Mouse (Mus musculus): Measurements from ENCODE around the gene Mad2l1bp.

Mad2l1bp gene

DNA sequence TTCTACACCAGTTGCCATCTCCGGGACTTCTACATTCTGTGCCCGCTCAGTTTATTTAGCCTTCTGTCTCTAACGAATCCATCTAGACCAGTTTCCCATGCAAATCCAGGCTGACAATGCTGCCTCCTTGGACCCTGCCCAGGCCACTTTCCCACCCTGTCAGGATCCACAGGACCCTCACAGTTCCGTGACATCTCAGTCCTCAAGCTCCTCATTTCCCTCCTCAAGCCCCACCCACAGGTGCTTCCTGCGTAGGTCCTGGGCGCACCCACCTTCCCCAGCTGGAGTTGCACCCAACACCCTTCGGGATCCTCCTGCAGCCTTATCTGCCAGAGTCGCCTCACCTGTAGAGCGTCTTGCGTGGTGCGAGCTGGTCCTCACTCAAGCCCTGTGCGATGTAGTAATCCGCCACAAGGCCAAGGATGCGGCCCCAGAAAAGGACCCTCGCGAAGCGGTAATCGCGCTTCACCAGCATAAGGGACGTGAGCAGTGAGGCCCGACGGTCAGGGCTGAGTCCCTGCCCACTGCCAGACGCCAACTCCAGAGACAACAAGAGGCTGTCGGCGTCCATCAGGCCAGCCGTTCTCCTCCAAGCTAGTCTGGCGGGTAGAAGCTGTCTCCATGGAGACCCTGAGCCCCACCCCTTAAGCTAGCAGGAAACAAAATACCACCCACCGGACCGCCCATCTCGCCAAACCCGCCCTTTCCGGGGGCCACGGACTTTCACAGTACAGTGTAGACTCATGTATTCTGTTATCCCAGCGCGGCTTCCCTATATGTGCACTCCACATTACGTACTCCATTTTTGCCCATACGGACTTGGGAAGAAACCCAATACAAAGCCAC is 9.6 kb downstream of the Mad2l1bp start, which contains the start of gene Rsph9:
TSS of gene Rsph9 (minus strand) at position 639 of the 846 bp plus-strand sequence.
- peak; percentile 84 for DNase-seq

DNA sequence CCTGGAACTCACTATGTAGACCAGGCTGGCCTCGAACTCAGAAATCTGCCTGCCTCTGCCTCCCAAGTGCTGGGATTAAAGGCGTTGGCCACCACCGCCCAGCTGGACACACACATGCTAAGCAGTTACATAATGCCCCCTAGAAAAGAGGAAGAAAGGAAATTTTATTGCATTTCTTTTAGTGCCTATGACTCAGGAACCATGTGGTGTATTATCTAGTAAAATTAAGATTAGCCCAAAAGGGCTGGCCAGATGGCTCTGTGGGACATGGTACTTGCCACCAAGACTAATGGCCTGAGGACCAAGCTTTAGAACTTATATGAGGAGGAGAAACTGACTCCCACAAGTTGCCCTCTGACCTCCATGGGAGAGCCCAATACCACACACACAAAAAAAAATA is 13.5 kb downstream of the Mad2l1bp start:
- DNase-seq, result no peak

DNA sequence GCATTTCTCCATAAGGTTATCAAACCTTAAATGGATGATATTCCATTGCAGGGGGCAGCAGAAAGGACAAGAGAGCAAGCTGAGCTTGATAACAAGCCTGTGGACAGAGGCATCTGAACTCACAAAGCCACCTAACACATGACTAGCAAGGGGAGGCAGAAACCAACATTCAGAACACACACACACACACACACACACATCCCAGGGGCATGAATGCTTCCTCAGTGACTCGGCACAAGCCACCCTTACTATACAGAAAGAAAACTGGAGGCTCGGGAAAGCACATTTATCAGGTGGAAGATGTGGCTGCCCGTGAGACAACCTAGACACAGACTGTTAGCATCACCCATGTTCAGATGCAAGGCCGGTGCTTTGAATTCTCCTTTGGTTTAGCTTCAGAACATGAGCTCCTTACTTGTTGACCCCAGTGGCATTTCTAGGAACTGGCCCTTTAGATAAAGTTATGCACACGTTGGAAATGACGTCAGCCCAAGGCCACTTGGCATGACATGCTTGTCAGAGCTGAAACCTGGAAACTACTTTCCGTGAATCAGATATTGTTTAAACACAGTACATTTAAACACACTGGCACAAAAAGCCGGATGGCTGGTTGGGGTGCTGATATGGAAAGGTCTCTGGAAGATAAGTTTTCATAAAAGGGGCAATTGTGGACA is 14.7 kb downstream of the Mad2l1bp start:
- DNase-seq, result no peak

DNA sequence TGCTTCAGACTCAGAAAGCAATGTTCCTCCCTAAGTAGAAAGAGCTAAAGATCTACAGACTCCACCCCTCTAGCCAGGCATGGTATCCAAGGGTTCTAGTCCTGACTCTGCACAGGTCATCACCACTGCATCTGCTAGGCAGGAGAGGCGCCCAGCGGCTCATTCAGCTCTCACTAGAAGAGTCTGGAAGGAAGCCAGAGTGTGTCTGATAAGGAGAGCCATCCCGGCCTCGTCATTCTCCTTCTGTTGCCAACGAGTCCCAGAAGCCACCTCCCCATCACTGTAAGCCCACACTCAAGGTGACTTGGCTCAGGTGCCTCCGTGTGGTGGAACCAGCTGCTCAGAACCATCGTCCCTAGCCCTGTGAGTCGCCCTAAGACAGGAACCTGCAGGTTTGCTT is 20.5 kb downstream of the Mad2l1bp start:
- no peak for DNase-seq

DNA sequence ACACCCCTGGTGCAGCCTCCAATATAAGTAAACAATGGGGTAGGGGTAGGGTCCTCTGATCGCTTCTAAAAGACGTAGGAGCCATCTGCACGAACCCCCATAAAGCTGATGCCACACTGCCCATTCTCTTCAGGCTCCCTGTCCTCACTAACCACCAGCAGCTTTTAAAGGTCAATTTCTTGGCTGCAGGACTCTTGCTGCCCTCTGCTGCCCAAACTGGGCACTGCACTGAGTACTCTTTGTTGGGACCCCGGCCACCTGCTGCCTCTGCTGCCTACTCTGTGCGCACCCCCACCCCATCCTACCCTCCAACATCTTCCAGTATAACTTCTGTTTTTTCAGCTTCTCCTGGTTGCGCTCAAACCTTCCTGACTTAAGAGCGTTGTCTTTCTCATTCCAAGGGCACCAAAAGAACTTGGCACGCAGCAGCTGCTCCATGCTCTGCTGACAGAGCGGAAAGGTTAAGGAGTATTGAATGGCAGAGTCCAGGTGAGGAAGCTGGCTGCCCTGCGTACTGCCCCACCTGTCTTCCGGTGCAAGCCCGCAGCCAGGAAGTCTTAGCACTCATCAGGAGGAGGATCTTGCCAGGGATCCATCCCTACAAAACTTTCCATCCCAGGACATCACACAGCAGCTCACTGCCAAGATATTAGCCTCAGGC is 21.2 kb downstream of the Mad2l1bp start:
- DNase-seq, result peak; percentile 60

DNA sequence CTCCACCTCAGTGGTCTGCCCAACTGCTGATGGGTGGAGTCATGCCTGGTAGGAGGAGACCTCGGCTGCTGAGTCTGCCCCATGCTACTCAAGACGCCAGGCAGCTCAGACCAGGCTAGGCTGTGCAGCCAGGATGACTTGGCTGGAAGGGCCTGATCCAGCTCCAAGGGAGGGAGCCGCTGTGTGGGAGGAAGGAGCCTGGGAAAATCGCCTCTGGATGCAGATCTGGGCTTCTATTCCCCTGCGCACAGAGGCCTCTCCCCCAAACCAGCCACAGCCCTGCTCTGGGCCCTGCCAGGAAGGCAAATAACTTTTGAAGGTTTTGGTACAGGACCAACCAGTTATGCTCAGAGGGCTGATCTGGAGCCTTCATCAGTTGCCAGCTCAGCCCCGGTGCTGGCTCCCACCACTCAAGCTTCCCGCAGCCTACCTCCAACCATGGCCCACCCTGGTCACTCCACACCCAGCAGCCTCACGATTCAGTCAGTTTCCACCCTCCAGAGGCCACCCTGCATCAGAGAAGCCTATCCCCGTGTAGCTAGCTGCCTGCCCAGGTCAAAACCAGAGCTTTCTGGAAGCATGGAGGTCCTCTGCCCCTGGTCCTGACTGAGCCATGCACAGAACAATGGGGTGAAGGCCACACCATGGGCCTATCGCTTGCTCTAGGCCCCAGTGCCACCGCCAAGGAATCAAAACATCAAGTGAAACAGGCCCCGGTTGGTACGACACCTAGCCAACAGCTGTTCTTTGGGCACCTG is 23.4 kb downstream of the Mad2l1bp start:
- DNase-seq, result no peak

DNA sequence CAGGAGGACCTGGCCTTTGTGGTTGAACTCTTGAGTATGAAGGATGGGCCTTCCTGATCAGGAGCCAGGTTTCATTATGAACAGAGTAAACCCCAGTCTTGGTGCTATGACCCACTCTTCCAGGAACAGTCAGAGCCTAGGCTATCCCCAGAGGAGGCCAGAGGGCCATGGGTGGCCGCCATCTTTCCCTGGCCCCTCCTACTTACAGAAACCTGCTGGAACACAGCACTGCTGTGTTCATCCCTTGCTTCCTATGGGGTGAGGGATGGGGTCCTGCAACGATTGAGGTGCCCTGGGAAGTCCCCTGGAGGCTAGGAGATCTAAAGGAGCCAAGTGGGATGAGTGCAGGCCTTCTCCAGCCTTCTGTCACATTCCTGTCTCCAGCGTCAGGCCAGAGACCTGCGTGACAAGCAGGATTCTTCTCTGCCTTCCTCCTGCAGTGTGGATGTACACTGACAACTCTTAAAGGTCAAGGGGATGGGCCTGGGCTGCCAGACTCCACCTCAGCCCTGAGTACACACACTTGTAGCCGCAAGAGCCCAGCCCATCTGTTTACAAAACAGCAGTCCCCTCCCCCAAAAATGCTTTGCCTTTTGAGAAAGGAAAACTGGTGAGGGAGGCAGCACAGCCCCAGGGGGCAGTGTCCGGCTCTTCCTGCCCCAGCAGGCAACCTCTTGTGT is 25.4 kb downstream of the Mad2l1bp start:
- no peak for DNase-seq

DNA sequence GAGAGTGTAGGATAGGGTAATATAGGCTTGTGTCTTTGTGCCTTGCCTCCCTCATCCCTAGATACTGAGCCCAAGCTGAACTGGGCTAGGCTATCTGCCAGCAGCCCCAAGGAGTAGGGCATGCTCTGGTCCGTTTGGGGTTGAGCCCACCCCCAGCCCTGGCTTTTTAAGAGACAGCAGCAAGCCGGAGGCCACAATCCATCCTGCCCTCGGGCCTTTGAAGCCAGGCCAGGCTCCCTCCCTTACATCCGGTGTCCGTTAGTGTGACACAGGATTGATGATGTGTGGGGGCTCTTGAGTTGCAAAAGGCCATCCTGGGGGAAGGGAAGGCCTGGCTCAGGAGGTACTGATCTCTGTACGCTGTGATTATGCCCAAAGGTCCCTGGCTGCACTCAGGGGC is 26.7 kb downstream of the Mad2l1bp start:
- DNase-seq, result no peak

DNA sequence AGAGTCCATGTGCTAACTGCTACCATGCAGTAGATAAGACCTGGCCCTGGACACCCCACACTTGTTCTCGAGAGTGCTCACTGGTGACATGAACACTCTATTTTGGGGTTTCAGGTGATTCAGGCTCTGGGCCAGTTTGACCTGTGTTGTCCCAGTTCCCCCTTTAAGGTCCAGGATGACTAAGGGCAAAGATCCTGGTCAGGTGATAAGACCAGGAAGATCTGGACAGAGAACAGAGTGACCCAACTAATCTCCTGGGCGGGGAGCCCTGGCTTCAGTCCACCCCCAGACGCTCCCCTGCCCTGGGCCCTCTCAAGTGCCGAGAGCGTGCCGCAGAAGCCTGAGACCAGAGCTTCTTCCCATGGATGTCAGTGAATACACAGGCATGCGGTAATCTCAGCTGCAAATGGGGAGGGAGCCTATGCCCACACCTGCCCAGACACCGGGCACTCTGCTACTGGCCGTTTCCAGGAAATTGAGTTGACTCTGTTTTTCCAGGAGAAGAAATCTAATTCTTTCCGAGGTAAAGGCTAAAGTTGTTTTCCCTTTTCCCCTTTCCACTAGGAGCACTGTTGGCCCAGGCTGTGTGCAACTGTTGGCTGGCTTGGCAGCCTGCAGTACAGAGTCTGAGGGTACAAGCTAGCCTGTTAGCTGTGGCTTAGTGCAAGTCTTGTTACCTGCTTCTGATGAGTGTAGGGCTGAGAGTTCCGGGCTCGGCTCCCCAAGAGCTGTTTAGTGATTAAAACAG is 29.2 kb downstream of the Mad2l1bp start:
- DNase-seq, result no peak

DNA sequence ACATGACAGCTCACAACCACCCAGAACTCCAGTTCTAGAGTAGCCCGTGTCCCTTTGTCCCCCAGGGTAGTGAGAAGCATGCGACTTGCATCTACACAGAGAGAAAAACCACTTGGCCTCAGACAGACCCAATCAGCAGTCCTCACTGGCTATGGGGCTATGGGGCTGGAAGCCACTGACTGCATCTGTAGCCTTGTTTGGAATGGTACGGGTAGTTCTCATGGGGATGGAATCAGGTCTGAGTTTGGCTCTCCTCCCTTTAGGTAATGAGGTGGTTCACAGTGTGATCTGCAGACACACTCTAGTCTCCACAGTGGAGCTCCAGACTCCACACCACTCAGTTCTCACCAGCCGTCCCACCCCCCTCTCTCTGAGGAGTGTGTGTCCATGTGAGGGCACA is 30.1 kb downstream of the Mad2l1bp start:
- no peak for DNase-seq

DNA sequence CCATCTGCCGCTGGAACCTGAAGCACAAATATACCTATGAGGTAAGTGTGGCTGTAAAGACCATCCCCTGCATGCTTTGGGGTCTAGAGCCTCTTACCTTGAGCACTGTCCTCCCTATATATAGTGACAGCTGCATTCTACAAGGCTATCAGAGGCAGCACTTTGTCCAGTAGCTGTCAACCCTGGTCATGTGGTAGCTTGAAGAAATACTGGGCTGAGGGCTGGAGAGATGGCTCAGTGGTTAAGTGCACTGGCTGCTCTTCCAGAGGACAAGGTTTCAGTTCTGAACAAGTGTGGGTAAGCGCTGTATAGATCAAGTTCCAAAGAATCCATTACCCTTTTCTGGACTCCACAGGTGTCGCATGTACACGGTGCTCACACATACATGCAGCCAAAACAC is 30.6 kb downstream of the Mad2l1bp start:
- no peak for DNase-seq

DNA sequence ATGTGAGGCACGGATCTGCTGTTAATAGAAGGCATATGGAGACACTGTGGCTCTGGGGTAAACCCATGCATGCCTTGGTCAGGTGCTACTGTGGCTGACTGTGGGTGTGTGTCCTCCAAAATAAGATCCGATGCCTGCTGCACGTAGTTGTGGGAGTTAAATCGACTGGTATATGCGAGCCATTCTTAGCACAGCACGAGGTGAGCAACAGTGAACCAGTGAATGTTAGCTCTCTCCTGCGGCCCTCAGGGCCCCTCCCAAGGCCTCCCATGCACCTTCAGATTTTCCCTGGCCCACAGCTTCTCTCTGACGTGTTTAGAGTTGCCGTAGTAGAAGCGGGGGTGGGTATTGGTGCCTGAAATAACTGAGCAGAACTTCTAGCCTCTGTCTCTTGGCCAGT is 33.7 kb downstream of the Mad2l1bp start:
- peak; percentile 53 for DNase-seq

DNA sequence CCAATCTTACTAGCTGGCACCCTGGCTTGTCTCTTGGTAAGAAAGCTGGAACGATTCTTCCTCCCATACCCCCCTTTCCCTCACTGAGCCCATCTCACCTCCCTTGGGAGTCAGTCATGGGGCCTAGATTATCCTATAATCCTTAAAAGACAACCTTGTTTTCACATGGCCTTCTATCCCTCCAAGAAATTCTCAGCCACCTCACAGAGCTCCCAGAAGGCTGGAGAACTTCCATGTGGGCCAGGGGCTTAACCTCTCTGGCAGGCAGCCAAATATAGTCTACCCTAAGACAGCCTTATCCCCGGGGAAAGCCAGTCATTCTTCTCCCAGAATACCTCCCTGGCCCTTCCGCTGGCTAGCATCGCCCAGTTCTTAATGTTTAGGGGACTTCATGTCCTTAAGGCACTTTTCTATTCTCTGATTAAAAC is 34.9 kb downstream of the Mad2l1bp start:
- DNase-seq, result no peak

DNA sequence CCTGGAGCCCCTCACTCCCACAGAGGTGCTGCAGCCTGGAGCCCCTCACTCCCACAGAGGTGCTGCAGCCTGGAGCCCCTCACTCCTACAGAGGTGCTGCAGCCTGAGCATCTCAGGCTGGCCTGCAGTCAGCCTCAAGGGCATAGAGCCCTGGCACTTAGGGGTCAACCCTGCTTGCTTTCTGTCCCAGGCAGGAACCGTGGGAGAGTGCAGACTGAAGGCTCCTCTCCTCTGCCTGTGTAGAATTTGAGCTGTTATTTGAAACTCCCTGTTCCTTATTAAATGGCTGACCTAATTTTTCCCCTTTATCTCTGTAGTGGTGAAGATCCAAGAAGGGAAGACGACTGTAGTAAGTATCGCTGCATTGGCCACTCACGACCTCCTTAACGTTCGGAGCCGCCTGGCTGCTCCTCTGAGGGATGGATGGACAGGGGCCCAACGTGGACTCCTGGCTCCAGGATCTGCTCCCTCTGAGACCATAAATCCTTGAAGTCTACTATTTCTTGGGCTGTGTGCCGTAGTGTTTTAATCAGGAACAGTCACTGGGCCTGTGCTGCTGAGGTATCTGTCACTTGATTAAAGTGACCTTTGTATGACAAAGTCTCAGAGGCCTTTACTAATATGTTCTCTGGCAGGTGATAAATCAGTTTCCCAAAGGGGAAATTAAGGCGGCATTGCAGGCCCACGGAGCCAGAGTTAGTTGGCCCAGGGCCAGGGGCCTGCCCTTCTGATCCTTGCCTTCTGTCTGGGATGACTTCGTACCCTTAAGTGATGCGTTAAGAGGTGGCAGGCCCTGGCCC is 35.5 kb downstream of the Mad2l1bp start:
- no peak for DNase-seq

DNA sequence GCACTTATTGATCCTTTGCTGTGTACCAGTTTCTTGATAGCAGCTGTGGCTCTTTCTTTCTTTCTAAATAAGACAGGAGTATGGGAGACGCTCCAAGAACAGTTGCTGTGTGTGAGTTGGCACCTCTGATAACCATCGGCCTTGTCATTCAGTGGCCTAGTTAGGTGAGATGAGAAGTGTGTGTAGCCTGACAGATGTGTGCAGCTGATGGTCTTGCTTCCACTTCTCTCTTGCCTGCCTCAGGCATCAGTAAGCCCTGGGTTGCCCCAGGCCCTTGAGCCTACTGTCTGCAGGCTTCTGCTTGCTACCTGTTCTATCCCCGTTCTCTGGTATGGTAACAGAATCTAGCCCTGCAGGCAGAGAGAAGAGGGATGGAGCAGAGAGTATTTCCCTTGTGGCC is 36.5 kb downstream of the Mad2l1bp start:
- DNase-seq, result no peak

DNA sequence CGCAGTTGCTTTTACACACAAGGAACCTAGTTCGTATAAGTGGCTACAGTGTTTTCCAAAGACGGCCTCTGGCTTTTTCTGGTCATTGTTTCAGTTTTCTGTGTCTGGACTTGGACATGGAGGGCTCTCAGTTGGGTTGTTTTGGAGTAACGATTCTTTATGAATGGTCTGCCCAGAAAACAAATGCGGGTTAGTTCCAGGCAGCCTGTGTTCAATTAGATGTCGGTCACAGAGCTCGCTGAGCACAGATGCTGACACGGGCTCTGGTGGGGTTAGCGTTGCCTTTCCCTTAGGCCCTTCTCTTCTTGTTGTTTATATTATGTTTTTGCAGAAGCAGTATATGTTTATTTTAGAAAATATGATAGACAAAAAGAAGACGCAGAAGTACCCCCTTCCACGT is 37.2 kb downstream of the Mad2l1bp start:
- DNase-seq, result no peak

DNA sequence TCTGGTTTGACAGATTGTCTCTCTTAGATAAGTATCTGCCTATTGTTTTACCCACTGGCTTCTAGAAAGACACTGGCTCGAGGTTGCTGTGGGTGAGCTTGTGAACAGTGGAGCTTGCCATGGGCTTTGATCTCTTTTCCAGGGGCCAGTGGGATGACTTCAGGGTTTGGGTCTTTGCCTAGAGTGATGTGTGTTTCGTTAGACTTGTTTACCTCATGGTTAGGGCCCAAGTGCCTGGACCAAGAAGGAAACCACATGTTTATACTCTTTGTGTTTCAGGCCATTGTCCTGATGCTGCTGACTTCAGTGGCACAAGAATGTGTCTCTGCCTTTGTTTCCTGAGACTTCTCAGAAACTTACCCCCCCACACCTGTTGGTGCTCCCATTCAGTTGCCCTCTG is 37.9 kb downstream of the Mad2l1bp start:
- DNase-seq, result no peak

DNA sequence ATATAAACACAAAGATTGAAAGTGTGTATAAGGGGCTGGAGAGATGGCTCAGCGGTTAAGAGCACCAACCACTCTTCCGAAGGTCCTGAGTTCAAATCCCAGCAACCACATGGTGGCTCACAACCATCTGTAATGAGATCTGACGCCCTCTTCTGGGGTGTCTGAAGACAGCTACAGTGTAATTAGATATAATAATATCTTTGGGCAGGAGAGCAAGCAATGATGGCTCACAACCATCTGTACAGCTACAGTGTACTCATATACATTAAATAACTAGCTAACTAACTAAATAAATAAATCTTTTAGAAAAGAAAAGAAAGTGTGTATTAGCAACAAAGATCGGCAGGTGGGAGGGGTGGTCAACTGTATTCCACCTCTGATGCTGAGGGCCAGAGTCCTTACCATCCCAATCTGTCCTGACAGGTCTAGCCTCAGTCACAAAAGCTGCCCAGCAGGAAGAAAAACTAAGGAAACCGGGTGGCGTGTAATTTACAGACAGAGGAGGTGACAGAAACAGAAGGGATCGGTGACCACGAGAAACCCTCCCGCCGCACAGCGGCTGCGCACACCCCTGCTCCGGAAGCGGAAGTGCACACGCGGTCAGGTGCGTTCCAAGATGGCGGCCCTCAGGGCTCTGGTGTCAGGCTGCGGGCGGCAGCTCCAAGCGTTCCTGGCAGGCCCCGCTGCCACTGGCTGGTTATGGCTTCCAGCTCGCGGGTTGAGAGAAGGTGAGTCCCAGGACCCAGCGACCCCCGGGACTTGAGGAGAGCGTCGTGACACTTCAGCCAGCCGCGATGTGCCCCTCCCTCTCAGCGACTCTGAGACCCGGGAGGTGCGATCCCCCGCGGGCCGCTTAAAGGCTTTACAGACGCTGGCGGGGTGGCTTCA is 42.7 kb downstream of the Mad2l1bp start, which contains the start of gene Mrps18a:
TSS of gene Mrps18a (plus strand) at position 585 of the 888 bp plus-strand sequence.
- peak; percentile 86 for DNase-seq

DNA sequence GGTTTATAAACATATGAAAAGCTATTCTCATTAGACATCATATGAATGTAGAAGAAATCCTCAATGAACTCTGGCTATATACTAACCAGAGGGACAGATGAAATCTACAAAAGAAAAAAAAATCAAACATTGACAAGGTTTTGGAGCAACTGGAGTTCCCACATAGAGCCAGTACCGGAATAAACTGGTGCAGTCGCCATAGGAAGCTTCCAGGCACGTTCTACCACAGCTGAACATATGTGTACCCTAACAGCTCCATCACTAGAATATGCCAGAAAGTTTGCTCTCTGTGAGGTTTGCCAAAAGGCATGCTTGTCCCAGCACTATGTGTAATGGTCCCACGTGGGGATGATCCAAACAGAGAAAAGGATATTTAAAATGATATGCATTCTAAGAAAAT is 45.1 kb downstream of the Mad2l1bp start:
- no peak for DNase-seq

DNA sequence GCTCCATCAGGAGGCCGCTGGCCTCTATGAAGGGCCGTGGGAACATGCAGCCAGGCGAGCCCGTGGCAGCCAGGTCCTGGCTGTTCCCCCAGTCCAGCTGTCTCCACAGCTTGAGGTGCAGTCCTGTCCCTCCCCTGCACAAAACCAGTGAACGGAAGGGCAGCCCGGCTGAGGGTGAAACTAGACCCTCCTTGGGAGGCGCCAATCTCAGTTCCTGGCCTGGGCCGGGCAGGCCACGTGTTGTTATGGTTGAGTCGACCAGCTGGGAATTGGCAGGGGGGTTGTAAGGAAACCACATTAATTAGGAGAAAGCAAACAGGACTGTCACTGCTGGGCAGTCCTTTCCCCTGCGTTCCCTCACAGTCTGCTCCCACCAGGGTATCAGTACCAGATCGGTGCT is 48.9 kb downstream of the Mad2l1bp start:
- no peak for DNase-seq
